Mouse (Mus musculus): ENCODE measurements at regions not wholly inside any gene's neighbourhood (a gene's known extent, or its start where the extent isn't known, plus 50 kb on each side); places are given as distances from the start of the nearest gene placed in this dataset.
"Not testable (repeated sequence)": the region's sequence is repeated elsewhere in the genome, so short reads cannot be mapped to it uniquely, and the experiment has no call there.

DNA sequence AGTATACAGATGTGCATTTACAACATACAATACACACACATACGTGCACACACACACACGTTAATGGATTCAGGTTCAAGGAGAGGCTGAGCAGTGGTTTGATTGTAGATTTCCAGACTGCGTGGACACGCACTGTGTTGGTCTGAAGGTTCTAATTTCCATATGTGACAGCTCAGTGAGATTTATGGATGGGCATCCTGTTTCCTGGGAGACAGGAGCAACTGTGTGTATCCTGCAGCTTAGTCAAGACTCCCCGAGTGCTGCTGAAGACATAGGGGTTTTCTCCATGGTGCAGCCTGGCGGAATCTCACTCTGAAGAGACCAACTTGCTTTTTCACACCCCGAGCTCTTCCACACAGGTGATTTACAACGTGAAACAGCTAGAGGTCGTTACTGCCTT lies 119.3 kb upstream of the Foxk1 start:
- Histone ChIP-seq H3K4me1 (no peaks in the 10 kb centered on the region), H3K27me3 (no peaks in the 10 kb centered on the region), H3K27ac (replicated peaks) (no peak overlapping the region), H3K9me3 (0 out of 2 replicates have a peak, but pooled peaks cover 9% of the 10 kb centered on the region), H3K4me3 (no peak overlapping the region), H3K36me3 (no peaks in the 10 kb centered on the region), H3K9ac (replicated peaks) (no peak overlapping the region), H3K4me2 (replicated peaks) (no peak overlapping the region)
- 81% methylated on average over 9 of the region's 9 CpGs for WGBS
- ATAC-seq (replicated peaks), result no peak

GRCm38 (mm10) chr5:142287981-142288380 lies 113.3 kb upstream of the Foxk1 start:
- WGBS, result 89% methylated on average over 2 of the region's 2 CpGs
- ATAC-seq (replicated peaks), result no peak
- no peaks in the 10 kb centered on the region for H3K36me3 ChIP-seq
- H3K27ac ChIP-seq (replicated peaks), result no peak overlapping the region
- H3K27me3 ChIP-seq, result no peaks in the 10 kb centered on the region
- no peak overlapping the region for H3K9ac ChIP-seq (replicated peaks)
- H3K4me1 ChIP-seq, result no peaks in the 10 kb centered on the region
- H3K4me2 ChIP-seq (replicated peaks), result no peak overlapping the region
- H3K9me3 ChIP-seq, result 0 out of 2 replicates have a peak, but pooled peaks cover 15% of the 10 kb centered on the region
- H3K4me3 ChIP-seq, result no peak overlapping the region

- no peak overlapping the region for H3K9ac ChIP-seq (replicated peaks)
- ATAC-seq (replicated peaks), result no peak
- H3K36me3 ChIP-seq, result no peaks in the 10 kb centered on the region
- H3K4me2 ChIP-seq (replicated peaks), result no peak overlapping the region
- no peak overlapping the region for H3K27ac ChIP-seq (replicated peaks)
- 0 out of 2 replicates have a peak, but pooled peaks cover 7% of the 10 kb centered on the region for H3K9me3 ChIP-seq
- H3K27me3 ChIP-seq, result no peaks in the 10 kb centered on the region
- no peaks in the 10 kb centered on the region for H3K4me1 ChIP-seq
- no peak overlapping the region for H3K4me3 ChIP-seq
- WGBS, result 79% methylated on average over 10 of the region's 10 CpGs
Measured at GRCm38 (mm10) chr5:142291451-142291850, 109.8 kb upstream of the Foxk1 start.

- ATAC-seq (replicated peaks); H3K4me3 ChIP-seq; H3K9me3 ChIP-seq; H3K27me3 ChIP-seq; H3K9ac ChIP-seq (replicated peaks); H3K27ac ChIP-seq (replicated peaks); H3K36me3 ChIP-seq; H3K4me1 ChIP-seq; H3K4me2 ChIP-seq (replicated peaks): not testable (repeated sequence)
- 87% methylated on average over 2 of the region's 2 CpGs for WGBS
Measured at GRCm38 (mm10) chr5:142296401-142296800, 104.9 kb upstream of the Foxk1 start.

DNA sequence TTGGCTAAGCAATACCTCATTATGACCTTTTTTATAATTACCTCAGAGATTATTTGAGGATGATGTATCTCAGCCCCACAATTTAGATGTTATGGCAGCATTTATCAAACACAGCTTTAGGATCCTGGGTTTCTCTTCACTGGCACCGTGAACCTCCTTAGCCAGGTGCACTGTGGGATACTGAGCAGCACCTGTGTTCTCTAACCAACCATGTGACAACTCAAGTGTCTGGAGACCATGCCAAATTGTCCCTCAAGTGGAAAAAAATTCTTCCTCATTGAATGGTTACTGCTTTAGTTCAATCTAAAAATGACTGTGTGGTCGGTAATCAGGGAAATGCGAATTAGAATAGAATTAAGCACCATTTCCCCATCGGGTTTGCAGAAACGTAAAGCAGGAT lies 101.7 kb upstream of the Foxk1 start:
- Histone ChIP-seq H3K27me3 (no peaks in the 10 kb centered on the region), H3K9me3 (no peaks in the 10 kb centered on the region), H3K4me1 (no peaks in the 10 kb centered on the region), H3K9ac (replicated peaks) (no peak overlapping the region), H3K36me3 (no peaks in the 10 kb centered on the region), H3K4me3 (no peak overlapping the region), H3K27ac (replicated peaks) (no peak overlapping the region), H3K4me2 (replicated peaks) (no peak overlapping the region)
- 80% methylated on average over 5 of the region's 5 CpGs for WGBS
- no peak for ATAC-seq (replicated peaks)

GRCm38 (mm10) chr5:142308511-142308910 lies 92.8 kb upstream of the Foxk1 start:
- no peak for ATAC-seq (replicated peaks)
- Histone ChIP-seq H3K9me3 (no peaks in the 10 kb centered on the region), H3K4me3 (no peak overlapping the region), H3K27ac (replicated peaks) (no peak overlapping the region), H3K36me3 (no peaks in the 10 kb centered on the region), H3K4me2 (replicated peaks) (no peak overlapping the region), H3K9ac (replicated peaks) (no peak overlapping the region), H3K27me3 (no peaks in the 10 kb centered on the region), H3K4me1 (no peaks in the 10 kb centered on the region)
- 95% methylated on average over 3 of the region's 3 CpGs for WGBS

GRCm38 (mm10) chr5:142313944-142314343 lies 87.4 kb upstream of the Foxk1 start:
- Histone ChIP-seq H3K9ac (replicated peaks) (no peak overlapping the region), H3K4me3 (no peak overlapping the region), H3K27me3 (no peaks in the 10 kb centered on the region), H3K9me3 (no peaks in the 10 kb centered on the region), H3K4me1 (no peaks in the 10 kb centered on the region), H3K27ac (replicated peaks) (no peak overlapping the region), H3K36me3 (no peaks in the 10 kb centered on the region), H3K4me2 (replicated peaks) (no peak overlapping the region)
- ATAC-seq (replicated peaks), result no peak
- WGBS, result 76% methylated on average over 8 of the region's 8 CpGs

DNA sequence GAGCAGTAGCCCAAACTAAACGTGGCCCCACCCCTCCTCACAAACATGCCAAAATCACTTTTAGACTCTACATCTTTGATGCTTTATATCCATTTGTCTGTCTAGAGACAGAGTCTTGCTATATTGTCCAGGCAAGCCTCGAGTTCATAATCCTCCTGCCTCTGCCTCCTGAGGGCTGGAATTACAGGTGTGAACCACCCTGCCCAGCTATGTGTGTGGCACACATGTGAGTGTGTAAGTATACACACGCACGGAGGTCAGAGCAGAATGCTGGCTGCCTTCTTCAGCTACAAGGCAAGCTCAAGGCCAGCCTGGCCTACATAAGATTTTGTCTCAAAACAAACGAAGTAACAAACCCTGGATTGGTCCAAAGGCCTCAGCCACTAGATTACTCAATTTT lies 86.8 kb upstream of the Foxk1 start:
- Histone ChIP-seq H3K27me3 (no peaks in the 10 kb centered on the region), H3K4me3 (no peak overlapping the region), H3K36me3 (no peaks in the 10 kb centered on the region), H3K9ac (replicated peaks) (no peak overlapping the region), H3K9me3 (no peaks in the 10 kb centered on the region), H3K4me2 (replicated peaks) (no peak overlapping the region), H3K4me1 (no peaks in the 10 kb centered on the region), H3K27ac (replicated peaks) (no peak overlapping the region)
- WGBS, result 84% methylated on average over 5 of the region's 5 CpGs
- ATAC-seq (replicated peaks), result no peak

- Histone ChIP-seq H3K4me3 (no peak overlapping the region), H3K9me3 (no peaks in the 10 kb centered on the region), H3K9ac (replicated peaks) (no peak overlapping the region), H3K36me3 (no peaks in the 10 kb centered on the region), H3K4me1 (no peaks in the 10 kb centered on the region), H3K4me2 (replicated peaks) (no peak overlapping the region), H3K27ac (replicated peaks) (no peak overlapping the region), H3K27me3 (no peaks in the 10 kb centered on the region)
- WGBS, result 8% methylated on average over 7 of the region's 7 CpGs
- ATAC-seq (replicated peaks), result 0 out of 2 replicates have a peak, but pooled peaks have one; percentile 23
Measured at GRCm38 (mm10) chr5:142319268-142319667, 82.0 kb upstream of the Foxk1 start.

DNA sequence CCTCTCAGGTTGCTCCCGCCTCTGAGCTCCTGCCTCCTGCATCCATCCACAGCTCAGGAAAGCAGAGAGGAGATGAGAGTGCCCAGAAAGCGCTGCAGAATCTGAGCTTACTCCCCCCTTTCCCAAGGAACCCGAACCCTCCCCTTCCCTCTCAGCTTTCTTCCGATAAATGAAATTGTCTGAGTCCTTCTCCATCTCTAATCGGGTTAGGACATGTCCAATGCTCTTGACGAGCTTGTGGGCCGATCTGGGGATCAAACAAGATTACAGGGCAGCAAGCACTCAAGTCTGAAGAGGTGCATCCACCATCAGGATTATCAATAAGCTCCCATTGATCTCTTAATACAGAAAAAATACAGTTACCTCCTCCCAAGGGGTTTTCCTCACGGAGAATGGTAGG lies 80.0 kb upstream of the Foxk1 start:
- H3K4me1 ChIP-seq, result no peaks in the 10 kb centered on the region
- no peak for ATAC-seq (replicated peaks)
- WGBS, result 73% methylated on average over 8 of the region's 8 CpGs

DNA sequence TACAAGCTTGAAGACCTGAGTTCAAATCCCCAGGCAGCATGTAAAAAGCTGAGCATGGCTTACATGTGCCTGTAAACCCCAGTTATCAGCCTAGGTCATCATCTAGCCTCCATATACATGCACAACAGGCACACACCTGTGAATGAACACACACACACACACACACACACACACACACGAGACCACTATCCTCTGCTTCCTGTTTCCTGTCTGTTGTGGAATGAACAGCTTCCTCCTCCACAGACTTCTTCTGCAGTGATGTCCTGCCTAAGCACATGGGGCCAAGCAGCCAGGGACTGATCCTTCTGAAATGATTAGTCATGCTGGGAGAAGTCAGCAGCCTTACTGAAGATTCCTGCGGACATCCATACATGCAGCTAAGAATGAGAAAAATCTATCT lies 76.4 kb upstream of the Foxk1 start:
- Histone ChIP-seq H3K9me3 (no peaks in the 10 kb centered on the region), H3K36me3 (no peaks in the 10 kb centered on the region), H3K4me2 (replicated peaks) (no peak overlapping the region), H3K4me1 (no peaks in the 10 kb centered on the region), H3K27me3 (no peaks in the 10 kb centered on the region), H3K27ac (replicated peaks) (no peak overlapping the region), H3K4me3 (no peak overlapping the region), H3K9ac (replicated peaks) (no peak overlapping the region)
- ATAC-seq (replicated peaks), result no peak
- 80% methylated on average over 2 of the region's 2 CpGs for WGBS

More for the DNA sequence above, 80.0 kb upstream of the Foxk1 start:
- H3K4me3 ChIP-seq, result no peak overlapping the region
- H3K9ac ChIP-seq (replicated peaks), result no peak overlapping the region
- no peaks in the 10 kb centered on the region for H3K36me3 ChIP-seq
- no peaks in the 10 kb centered on the region for H3K9me3 ChIP-seq
- H3K4me2 ChIP-seq (replicated peaks), result no peak overlapping the region
- H3K27ac ChIP-seq (replicated peaks), result no peak overlapping the region
- no peaks in the 10 kb centered on the region for H3K27me3 ChIP-seq

GRCm38 (mm10) chr5:142325560-142325959 lies 75.7 kb upstream of the Foxk1 start:
- ATAC-seq (replicated peaks), result no peak
- H3K9me3 ChIP-seq, result no peaks in the 10 kb centered on the region
- no peaks in the 10 kb centered on the region for H3K27me3 ChIP-seq
- H3K27ac ChIP-seq (replicated peaks), result no peak overlapping the region
- WGBS, result 72% methylated on average over 4 of the region's 4 CpGs
- no peak overlapping the region for H3K9ac ChIP-seq (replicated peaks)
- H3K4me2 ChIP-seq (replicated peaks), result no peak overlapping the region
- H3K4me1 ChIP-seq, result no peaks in the 10 kb centered on the region
- H3K36me3 ChIP-seq, result no peaks in the 10 kb centered on the region
- H3K4me3 ChIP-seq, result no peak overlapping the region

GRCm38 (mm10) chr5:142327261-142327660 lies 74.0 kb upstream of the Foxk1 start:
- no peak for ATAC-seq (replicated peaks)
- Histone ChIP-seq H3K9ac (replicated peaks) (no peak overlapping the region), H3K27me3 (no peaks in the 10 kb centered on the region), H3K4me1 (no peaks in the 10 kb centered on the region), H3K36me3 (no peaks in the 10 kb centered on the region), H3K4me3 (no peak overlapping the region), H3K4me2 (replicated peaks) (no peak overlapping the region), H3K27ac (replicated peaks) (no peak overlapping the region), H3K9me3 (no peaks in the 10 kb centered on the region)
- WGBS, result 72% methylated on average over 6 of the region's 6 CpGs

All from forebrain, embryonic 15.5 days (tissue).